Mouse (Mus musculus): Measurements from ENCODE around the gene Asna1.
A peak's percentile ranks its signal among the peaks of the same experiment; 100 is the strongest.

The Asna1 gene

GRCm38 (mm10) chr8:85025098-85025932, at the start of gene Asna1:
Asna1 (minus strand) TSS chr8:85025281.
- peak; percentile 60 for DNase-seq (ENCODE audit: low spot score)

- no peak for DNase-seq (ENCODE audit: low spot score)
These were observed 49.5 kb upstream of the Asna1 start for GRCm38 (mm10) chr8:85074617-85075016.

- DNase-seq (ENCODE audit: low spot score) = no peak
These were observed 49.1 kb upstream of the Asna1 start for GRCm38 (mm10) chr8:85074167-85074566.

GRCm38 (mm10) chr8:85073041-85073612, 48.0 kb upstream of the Asna1 start:
- DNase-seq (ENCODE audit: low spot score) = no peak

- no peak for DNase-seq (ENCODE audit: low spot score)
These were observed 47.4 kb upstream of the Asna1 start for GRCm38 (mm10) chr8:85072364-85072929.

GRCm38 (mm10) chr8:85071514-85072281, 46.6 kb upstream of the Asna1 start, which contains the start of gene Dhps:
Dhps (plus strand) TSS chr8:85071757.
- DNase-seq (ENCODE audit: low spot score) = peak; percentile 92

GRCm38 (mm10) chr8:85071041-85071440, 46.0 kb upstream of the Asna1 start:
- DNase-seq (ENCODE audit: low spot score) = no peak

- DNase-seq (ENCODE audit: low spot score) = no peak
These were observed 42.9 kb upstream of the Asna1 start, which contains the start of gene Gm5741 for GRCm38 (mm10) chr8:85067982-85068381. Gm5741 (minus strand) TSS chr8:85067982.

- DNase-seq (ENCODE audit: low spot score) = no peak
These were observed 42.1 kb upstream of the Asna1 start for GRCm38 (mm10) chr8:85067155-85067554.

GRCm38 (mm10) chr8:85065213-85065612, 40.1 kb upstream of the Asna1 start:
- no peak for DNase-seq (ENCODE audit: low spot score)

GRCm38 (mm10) chr8:85062603-85063002, 37.5 kb upstream of the Asna1 start:
- DNase-seq (ENCODE audit: low spot score) = no peak

GRCm38 (mm10) chr8:85059879-85060616, 35.0 kb upstream of the Asna1 start, which contains the start of gene Fbxw9:
Fbxw9 (plus strand) TSS chr8:85060055.
- DNase-seq (ENCODE audit: low spot score) = peak; percentile 89

- no peak for DNase-seq (ENCODE audit: low spot score)
These were observed 32.3 kb upstream of the Asna1 start for GRCm38 (mm10) chr8:85057367-85057766.

GRCm38 (mm10) chr8:85043619-85044018, 18.5 kb upstream of the Asna1 start:
- no peak for DNase-seq (ENCODE audit: low spot score)

- DNase-seq (ENCODE audit: low spot score) = peak; percentile 33
These were observed 12.8 kb upstream of the Asna1 start for GRCm38 (mm10) chr8:85037681-85038531.

GRCm38 (mm10) chr8:85037366-85037680, 12.2 kb upstream of the Asna1 start:
- no peak for DNase-seq (ENCODE audit: low spot score)

GRCm38 (mm10) chr8:85036718-85037365, 11.8 kb upstream of the Asna1 start, which contains the start of gene Tnpo2:
Tnpo2 (plus strand) TSS chr8:85036915.
- peak; percentile 75 for DNase-seq (ENCODE audit: low spot score)

- no peak for DNase-seq (ENCODE audit: low spot score)
These were observed 11.3 kb upstream of the Asna1 start for GRCm38 (mm10) chr8:85036381-85036717.

- DNase-seq (ENCODE audit: low spot score) = no peak
These were observed 10.7 kb upstream of the Asna1 start for GRCm38 (mm10) chr8:85035728-85036310.

All from ovary, postnatal 14 days (tissue).